10 mouse cellular contexts compared by ENCODE assay signal in genomic region chr5:148741267-148742004, GRCm38 (mm10).
A peak's percentile ranks its signal among the peaks of the same experiment; 100 is the strongest.
DNase-seq lines count a peak whose midpoint lies in the region; ATAC-seq and TF ChIP-seq lines count a peak whose summit lies in the region.
"Had no signal": no experiment of that assay in that cellular context is flagged by ENCODE, and none has a peak within 500 bp of the region (broad histone marks: within the 10 kb centered on the region; RNA-seq: fewer than 3 reads in every experiment).

No protein-coding gene starts in this region.

- TF ChIP-seq POLR2A in kidney, adult 2 months (IDR thresholded peaks at IDR 0.05; ENCODE audit: low read depth, low read length), result no peak

- H3K9me3 ChIP-seq in kidney, embryonic 16.5 days (ENCODE audit: low read length), result no peaks in the 10 kb centered on the region; the same call in 1 of the 2 replicates
- no peaks in the 10 kb centered on the region for H3K9me3 ChIP-seq in liver, embryonic 16.5 days (replicated peaks; ENCODE audit: control insufficient read depth, low read length)
- H3K9me3 ChIP-seq in forebrain, embryonic 12.5 days, result 0 out of 2 replicates have a peak, but pooled peaks cover 3% of the 10 kb centered on the region
- H3K9me3 ChIP-seq in hindbrain, postnatal 0 days (ENCODE audit: low read length), result no peaks in the 10 kb centered on the region

- ATAC-seq in kidney, embryonic 16.5 days (ENCODE audit: low FRiP score, low TSS enrichment), result no peak
- no peak for ATAC-seq in liver, embryonic 16.5 days (ENCODE audit: low read depth)
- ATAC-seq in forebrain, embryonic 12.5 days (ENCODE audit: low FRiP score), result no peak
- ATAC-seq in hindbrain, postnatal 0 days, result no peak

- peak overlapping the region; percentile 19; the same call in 1 of the 2 replicates for H3K27ac ChIP-seq in kidney, adult 2 months (ENCODE audit: insufficient read depth, low read depth, low read length)
- no peak overlapping the region for H3K27ac ChIP-seq in kidney, embryonic 16.5 days (ENCODE audit: low read length)
- peak overlapping the region; percentile 65 for H3K27ac ChIP-seq in liver, embryonic 16.5 days (ENCODE audit: low read length)
- H3K27ac ChIP-seq in forebrain, embryonic 12.5 days, result no peak overlapping the region
- no peak overlapping the region for H3K27ac ChIP-seq in hindbrain, postnatal 0 days
- H3K27ac ChIP-seq: hindbrain, embryonic 14.5 days had no signal

- WGBS in kidney, adult 2 months, result 73% methylated on average over 19 of the region's 19 CpGs
- 87% methylated on average over 19 of the region's 19 CpGs for WGBS in kidney, embryonic 16.5 days
- 59% methylated on average over 19 of the region's 19 CpGs for WGBS in liver, embryonic 16.5 days (ENCODE audit: insufficient replicate concordance)
- WGBS in forebrain, embryonic 12.5 days, result 90% methylated on average over 19 of the region's 19 CpGs
- 82% methylated on average over 19 of the region's 19 CpGs for WGBS in hindbrain, postnatal 0 days

- DNase-seq in kidney, adult 2 months, result peak; percentile 31
- DNase-seq in T-cell, adult 2 months (ENCODE audit: low spot score), result peak; percentile 10
- peak; percentile 18 for DNase-seq in skeletal muscle tissue, adult 2 months (ENCODE audit: low read depth, low spot score)
- DNase-seq in left cerebral cortex, adult 18-20 months (ENCODE audit: low spot score in 2 of 2), result no peak
- no peak for DNase-seq in hindbrain, postnatal 0 days (ENCODE audit: low spot score)

- no peak overlapping the region for H3K4me2 ChIP-seq in kidney, embryonic 16.5 days (replicated peaks; ENCODE audit: low read depth, low read length)
- no peak overlapping the region for H3K4me2 ChIP-seq in liver, embryonic 16.5 days (ENCODE audit: low read depth, low read length)
- H3K4me2 ChIP-seq in forebrain, embryonic 12.5 days, result no peak overlapping the region
- no peak overlapping the region for H3K4me2 ChIP-seq in hindbrain, postnatal 0 days (ENCODE audit: low read depth, low read length)
- H3K4me2 ChIP-seq: hindbrain, embryonic 14.5 days had no signal

- no peaks in the 10 kb centered on the region for H3K36me3 ChIP-seq in kidney, adult 2 months (ENCODE audit: control insufficient read depth, insufficient read depth, low read length)
- no peaks in the 10 kb centered on the region for H3K36me3 ChIP-seq in kidney, embryonic 16.5 days (ENCODE audit: insufficient read depth, low read length)
- no peaks in the 10 kb centered on the region for H3K36me3 ChIP-seq in liver, embryonic 16.5 days (ENCODE audit: control insufficient read depth, insufficient read depth)
- H3K36me3 ChIP-seq in forebrain, embryonic 12.5 days (replicated peaks), result no peaks in the 10 kb centered on the region
- H3K36me3 ChIP-seq in hindbrain, postnatal 0 days (ENCODE audit: insufficient read depth, low read length), result no peaks in the 10 kb centered on the region

- no peak for TF ChIP-seq CTCF in kidney, adult 2 months (conservative IDR thresholded peaks at IDR 0.05; ENCODE audit: insufficient read depth, insufficient read length, low read depth, low read length)
- no peak for TF ChIP-seq CTCF in hindbrain, postnatal 0 days (IDR thresholded peaks at IDR 0.05; ENCODE audit: low read depth)

- no peak overlapping the region for H3K9ac ChIP-seq in kidney, embryonic 16.5 days (replicated peaks; ENCODE audit: low read length)
- H3K9ac ChIP-seq in liver, embryonic 16.5 days (ENCODE audit: low read depth, low read length), result no peak overlapping the region
- H3K9ac ChIP-seq in forebrain, embryonic 12.5 days, result no peak overlapping the region
- no peak overlapping the region for H3K9ac ChIP-seq in hindbrain, postnatal 0 days (replicated peaks; ENCODE audit: low read length)
- H3K9ac ChIP-seq: hindbrain, embryonic 14.5 days had no signal

- no peaks in the 10 kb centered on the region for H3K4me1 ChIP-seq in kidney, adult 2 months (ENCODE audit: control insufficient read depth, insufficient read depth, low read length)
- peaks cover 8% of the 10 kb centered on the region; the same call in 1 of the 2 replicates for H3K4me1 ChIP-seq in kidney, embryonic 16.5 days (ENCODE audit: insufficient read depth, low read length)
- peaks cover 14% of the 10 kb centered on the region for H3K4me1 ChIP-seq in liver, embryonic 16.5 days (ENCODE audit: control insufficient read depth, low read depth, low read length)
- H3K4me1 ChIP-seq in forebrain, embryonic 12.5 days, result no peaks in the 10 kb centered on the region
- no peaks in the 10 kb centered on the region for H3K4me1 ChIP-seq in hindbrain, postnatal 0 days (ENCODE audit: insufficient read depth, low read length)

- no peaks in the 10 kb centered on the region for H3K27me3 ChIP-seq in kidney, adult 2 months (replicated peaks; ENCODE audit: control insufficient read depth, insufficient read depth, low read length)
- no peaks in the 10 kb centered on the region for H3K27me3 ChIP-seq in kidney, embryonic 16.5 days (ENCODE audit: insufficient read depth, low read length)
- no peaks in the 10 kb centered on the region for H3K27me3 ChIP-seq in liver, embryonic 16.5 days (ENCODE audit: control insufficient read depth, insufficient read depth, low read depth, low read length)
- no peaks in the 10 kb centered on the region for H3K27me3 ChIP-seq in forebrain, embryonic 12.5 days
- H3K27me3 ChIP-seq in hindbrain, postnatal 0 days (ENCODE audit: insufficient read depth, low read length), result no peaks in the 10 kb centered on the region

- no peak overlapping the region for H3K4me3 ChIP-seq in kidney, adult 2 months (ENCODE audit: insufficient read depth, low read depth, low read length)
- no peak overlapping the region for H3K4me3 ChIP-seq in kidney, embryonic 16.5 days (ENCODE audit: low read length)
- H3K4me3 ChIP-seq in liver, embryonic 16.5 days (ENCODE audit: low read depth, low read length), result no peak overlapping the region
- no peak overlapping the region for H3K4me3 ChIP-seq in forebrain, embryonic 12.5 days (replicated peaks)
- H3K4me3 ChIP-seq in hindbrain, postnatal 0 days (ENCODE audit: low read length), result no peak overlapping the region
- H3K4me3 ChIP-seq: erythroblast, embryonic 14.5 days had no signal

Comparison
In these comparisons a context has a peak if more than half of its experiments do, and no peak if none do; other contexts are left out.
1. H3K27ac ChIP-seq: peak in kidney, adult 2 months (single experiment) and liver, embryonic 16.5 days (single experiment); none in kidney, embryonic 16.5 days (single experiment), forebrain, embryonic 12.5 days (single experiment) and hindbrain, postnatal 0 days (single experiment).
2. DNase-seq: peak in kidney, adult 2 months (single experiment), T-cell, adult 2 months (single experiment) and skeletal muscle tissue, adult 2 months (single experiment); none in left cerebral cortex, adult 18-20 months (0 of 2) and hindbrain, postnatal 0 days (single experiment).